Mouse (Mus musculus) CH12.LX (cell line): ENCODE measurements at regions not wholly inside any gene's neighbourhood (a gene's known extent, or its start where the extent isn't known, plus 50 kb on each side); places are given as distances from the start of the nearest gene placed in this dataset.

ENCODE experiments used
- CHD2 ChIP-seq: IDR thresholded peaks from 2 replicates; pipeline ENCODE4 v1.6.1; 2011; ENCODE audit warnings: low read length, improper control_type of control experiment
- MYC ChIP-seq: IDR thresholded peaks from 2 replicates; pipeline ENCODE4 v1.6.1; 2011; ENCODE audit warnings: low read depth, mild to moderate bottlenecking, improper control_type of control experiment, low read length
- POLR2AphosphoS2 ChIP-seq: IDR thresholded peaks from 2 replicates; pipeline ENCODE4 v1.6.1; 2011; ENCODE audit warnings: low read depth, low read length, improper control_type of control experiment
- TCF12 ChIP-seq: IDR thresholded peaks from 2 replicates; pipeline ENCODE4 v1.6.1; 2014; ENCODE audit warnings: low read depth, mild to moderate bottlenecking, inconsistent platforms, low read length, improper control_type of control experiment
- ZNF384 ChIP-seq: IDR thresholded peaks from 2 replicates; pipeline ENCODE4 v1.6.1; 2012; ENCODE audit warnings: low read depth, low read length, improper control_type of control experiment, inconsistent platforms

DNA sequence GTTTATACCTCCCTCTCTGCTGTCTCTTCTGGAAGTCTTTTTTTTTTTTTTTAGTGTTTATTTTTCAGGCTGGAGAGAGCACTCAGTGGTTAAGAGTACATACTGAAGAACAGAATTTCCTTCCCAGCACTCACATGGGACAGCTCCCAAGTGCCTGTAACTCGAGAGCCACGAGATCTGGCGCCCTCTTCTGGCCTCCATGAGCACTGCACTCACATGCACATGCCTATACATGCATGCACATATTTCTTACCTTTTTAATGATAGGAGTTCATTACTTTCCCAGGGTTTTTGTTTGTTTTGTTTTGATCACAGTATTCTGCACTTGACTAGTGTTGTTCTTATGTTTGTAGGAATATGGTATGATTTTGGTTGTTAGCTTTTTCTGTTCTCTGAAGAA, 139.5 kb upstream of the Fmo9 start:
- TF ChIP-seq ZNF384: no peak
- TF ChIP-seq MYC: no peak
- no peak for TF ChIP-seq TCF12
- no peak for TF ChIP-seq POLR2AphosphoS2
- TF ChIP-seq CHD2: no peak
